Mouse (Mus musculus): ENCODE data around the gene Aqp2. TPM values are rescaled to one million over a fixed set of nuclear protein-coding genes. Genes with fewer than 3 reads are reported as not detected.

The Aqp2 gene
- polyA plus RNA-seq, 1 experiment from 2014 or later = not detected

DNA sequence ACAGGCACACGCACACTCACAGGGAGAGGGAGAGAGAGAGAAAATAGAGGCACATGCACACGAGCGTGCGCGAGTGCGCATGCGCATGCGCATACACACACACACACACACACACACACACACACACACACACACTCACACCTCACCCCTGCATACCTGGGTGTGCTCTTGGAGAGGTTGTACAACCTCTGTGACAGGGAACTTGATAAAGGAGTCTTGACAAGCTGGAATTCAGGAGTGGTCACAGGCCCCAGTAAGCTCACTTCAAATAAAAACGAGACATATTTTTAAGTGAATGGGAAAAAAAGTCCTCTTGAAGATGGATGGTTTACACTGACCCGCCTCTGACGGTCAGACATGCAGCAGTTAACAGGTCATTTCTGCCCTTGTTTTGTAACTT is 43.2 kb downstream of the Aqp2 start:
- Histone ChIP-seq H3K27me3 (ENCODE audit: control insufficient read depth, insufficient read depth, low read length) (no peaks in the 10 kb centered on the region), H3K4me3 (ENCODE audit: low read depth, low read length) (no peak overlapping the region), H3K4me2 (ENCODE audit: low read depth, low read length) (no peak overlapping the region), H3K36me3 (ENCODE audit: control insufficient read depth, insufficient read depth, low read length) (peaks cover 28% of the 10 kb centered on the region; the same call in 1 of the 2 replicates), H3K9ac (replicated peaks; ENCODE audit: low read depth, low read length) (no peak overlapping the region), H3K27ac (ENCODE audit: low read depth, low read length) (no peak overlapping the region), H3K9me3 (ENCODE audit: control insufficient read depth, low read length) (no peaks in the 10 kb centered on the region), H3K4me1 (ENCODE audit: control insufficient read depth, insufficient read depth, low read length) (no peaks in the 10 kb centered on the region)
- no peak for ATAC-seq (ENCODE audit: low read depth)
- 96% methylated on average over 10 of the region's 11 CpGs for WGBS

DNA sequence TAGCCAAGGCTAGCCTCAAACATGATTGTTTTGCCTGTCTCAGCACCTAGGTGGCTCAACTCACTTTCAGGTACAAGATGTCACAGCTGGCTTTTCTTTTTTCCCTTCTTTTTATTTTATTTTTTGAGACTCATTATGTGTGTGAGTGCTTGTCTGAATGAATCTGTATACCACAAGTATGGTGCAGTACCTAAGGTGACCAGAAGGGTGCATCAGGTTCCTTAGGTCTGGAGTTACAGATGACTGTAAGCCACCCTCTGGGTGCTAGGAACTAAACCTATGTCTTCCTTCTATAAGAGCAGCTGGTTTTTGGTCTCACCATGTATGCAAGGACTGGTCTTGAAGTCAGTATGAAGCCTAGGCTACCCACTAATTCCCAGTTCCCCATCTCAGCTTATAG is 52.8 kb downstream of the Aqp2 start:
- H3K4me3 ChIP-seq (ENCODE audit: low read depth, low read length) = no peak overlapping the region
- H3K4me2 ChIP-seq (ENCODE audit: low read depth, low read length) = no peak overlapping the region
- peaks cover 36% of the 10 kb centered on the region for H3K36me3 ChIP-seq (ENCODE audit: control insufficient read depth, insufficient read depth, low read length)
- no peaks in the 10 kb centered on the region for H3K27me3 ChIP-seq (ENCODE audit: control insufficient read depth, insufficient read depth, low read length)
- H3K4me1 ChIP-seq (ENCODE audit: control insufficient read depth, insufficient read depth, low read length) = peaks cover 4% of the 10 kb centered on the region; the same call in 1 of the 2 replicates
- H3K9me3 ChIP-seq (ENCODE audit: control insufficient read depth, low read length) = no peaks in the 10 kb centered on the region
- no peak for ATAC-seq (ENCODE audit: low read depth)
- H3K27ac ChIP-seq (ENCODE audit: low read depth, low read length) = no peak overlapping the region
- H3K9ac ChIP-seq (replicated peaks; ENCODE audit: low read depth, low read length) = no peak overlapping the region

Other genes with a start within 250 kb of the Aqp2 start
- gene Fmnl3, start 208.6 kb upstream of the Aqp2 start, polyA plus RNA-seq (2014; fragmentation: Nextera tagmentation; extraction: Ambion mirVana) = 7.3 and 8.8 TPM in 2 replicates
- gene Tmbim6, start 186.2 kb upstream of the Aqp2 start, polyA plus RNA-seq (2014; fragmentation: Nextera tagmentation; extraction: Ambion mirVana) = 245 and 257 TPM in 2 replicates
- gene Nckap5l, start 121.3 kb upstream of the Aqp2 start, polyA plus RNA-seq (2014; fragmentation: Nextera tagmentation; extraction: Ambion mirVana) = 16.5 and 18.7 TPM in 2 replicates
- 19.7 and 20.2 TPM in 2 replicates for gene Bcdin3d, start 104.3 kb upstream of the Aqp2 start, polyA plus RNA-seq (2014; fragmentation: Nextera tagmentation; extraction: Ambion mirVana)
- gene Faim2, start 50.9 kb upstream of the Aqp2 start, polyA plus RNA-seq (2014; fragmentation: Nextera tagmentation; extraction: Ambion mirVana) = 24.0 and 32.0 TPM in 2 replicates
- 1.4 and 2.1 TPM in 2 replicates for gene Aqp5, start 11.7 kb downstream of the Aqp2 start, polyA plus RNA-seq (2014; fragmentation: Nextera tagmentation; extraction: Ambion mirVana)
- gene Aqp6, start 22.3 kb downstream of the Aqp2 start, polyA plus RNA-seq (2014; fragmentation: Nextera tagmentation; extraction: Ambion mirVana) = 1.4 and 1.6 TPM in 2 replicates
- 45.9 and 65.6 TPM in 2 replicates for gene Racgap1, start 72.6 kb downstream of the Aqp2 start, polyA plus RNA-seq (2014; fragmentation: Nextera tagmentation; extraction: Ambion mirVana)
- gene Asic1, start 91.3 kb downstream of the Aqp2 start, polyA plus RNA-seq (2014; fragmentation: Nextera tagmentation; extraction: Ambion mirVana) = 66.0 and 69.8 TPM in 2 replicates
- gene Smarcd1, start 123.1 kb downstream of the Aqp2 start, polyA plus RNA-seq (2014; fragmentation: Nextera tagmentation; extraction: Ambion mirVana) = 110 TPM in 2 replicates
- gene Gm17349, start 126.4 kb downstream of the Aqp2 start, polyA plus RNA-seq (2014; fragmentation: Nextera tagmentation; extraction: Ambion mirVana) = not detected in 2 replicates
- 1.2 and 1.3 TPM in 2 replicates for gene Gpd1, start 138.5 kb downstream of the Aqp2 start, polyA plus RNA-seq (2014; fragmentation: Nextera tagmentation; extraction: Ambion mirVana)
- gene Cox14, start 146.6 kb downstream of the Aqp2 start, polyA plus RNA-seq (2014; fragmentation: Nextera tagmentation; extraction: Ambion mirVana) = 196 and 204 TPM in 2 replicates
- gene Cers5, start 193.8 kb downstream of the Aqp2 start, polyA plus RNA-seq (2014; fragmentation: Nextera tagmentation; extraction: Ambion mirVana) = 82.5 and 83.3 TPM in 2 replicates

Measured in neural tube, embryonic 14.5 days (tissue).